Mouse (Mus musculus): Measurements from ENCODE around the gene Adck1.

The Adck1 gene

GRCm38 (mm10) chr12:88475833-88476232 is 115.5 kb downstream of the Adck1 start:
- no peak for DNase-seq

GRCm38 (mm10) chr12:88476702-88477101 is 116.3 kb downstream of the Adck1 start:
- DNase-seq: no peak

GRCm38 (mm10) chr12:88481657-88482056 is 121.3 kb downstream of the Adck1 start:
- DNase-seq: no peak

- DNase-seq: no peak
Observed at GRCm38 (mm10) chr12:88490881-88491280, 130.5 kb downstream of the Adck1 start.

Data from cerebellum, postnatal 36 days (tissue).